Mouse (Mus musculus) midbrain, embryonic 13.5 days (tissue): Measurements from ENCODE around the gene Slc13a2. TPM values are rescaled to one million over a fixed set of nuclear protein-coding genes. Genes with fewer than 3 reads are reported as not detected.

Experiments
- ATAC-seq: fragments of 200-750 bp; cut with Nextera tagmentation; 2 replicates; pipeline ENCODE4 v1.8.0; 2017; ENCODE audit warnings: mild to moderate bottlenecking, moderate TSS enrichment, moderate library complexity
- H3K27ac ChIP-seq: fragments of 300-500 bp; sonication (generic); 2 replicates; pipeline ENCODE4 v1.5.1; 2015; ENCODE audit warnings: inconsistent platforms, mild to moderate bottlenecking, moderate library complexity
- H3K27me3 ChIP-seq: fragments of 300-500 bp; sonication (generic); 2 replicates; pipeline ENCODE4 v1.6.1; 2015; ENCODE audit warnings: mild to moderate bottlenecking, inconsistent platforms
- H3K36me3 ChIP-seq: fragments of 300-500 bp; sonication (generic); 2 replicates; pipeline ENCODE4 v1.6.1; 2015; ENCODE audit warnings: mild to moderate bottlenecking, inconsistent platforms
- H3K4me1 ChIP-seq: fragments of 300-500 bp; sonication (generic); replicated peaks from 2 replicates; pipeline ENCODE4 v1.6.1; 2015; ENCODE audit warnings: inconsistent platforms
- H3K4me2 ChIP-seq: fragments of 300-500 bp; sonication (generic); replicated peaks from 2 replicates; pipeline ENCODE4 v1.6.1; 2015; ENCODE audit warnings: moderate library complexity, mild to moderate bottlenecking, inconsistent platforms
- H3K4me3 ChIP-seq: fragments of 300-500 bp; sonication (generic); replicated peaks from 2 replicates; pipeline ENCODE4 v1.5.1; 2015; ENCODE audit warnings: mild to moderate bottlenecking, inconsistent platforms
- H3K9ac ChIP-seq: fragments of 300-500 bp; sonication (generic); replicated peaks from 2 replicates; pipeline ENCODE4 v1.6.1; 2015; ENCODE audit warnings: mild to moderate bottlenecking, inconsistent platforms
- H3K9me3 ChIP-seq: fragments of 300-500 bp; sonication (generic); 2 replicates; pipeline ENCODE4 v1.6.1; 2016; ENCODE audit warnings: mild to moderate bottlenecking, inconsistent platforms
- WGBS: fragments of 180-500 bp; shearing (Covaris S2); methylation state at CpG from one replicate; pipeline ENCODE4 v1.1.7; 2015; 5-methylcytosine and 5-hydroxymethylcytosine counted together
- polyA plus RNA-seq: library from polyadenylated mRNA; unstranded; fragments of >200 nt; fragmentation: Nextera tagmentation; extraction: Ambion mirVana; gene quantifications from 2 replicates; pipeline ENCODE4 v1.2.1, GENCODE M21; 2015

The Slc13a2 gene
- polyA plus RNA-seq, 1 experiment from 2014 or later, result not detected

GRCm38 (mm10) chr11:78455308-78455707 is 33.3 kb upstream of the Slc13a2 start:
- WGBS, result 47% methylated on average over 5 of the region's 5 CpGs

GRCm38 (mm10) chr11:78454276-78454675 is 32.3 kb upstream of the Slc13a2 start:
- Histone ChIP-seq H3K27me3 (no peaks in the 10 kb centered on the region), H3K4me3 (no peak overlapping the region), H3K4me1 (no peaks in the 10 kb centered on the region), H3K4me2 (no peak overlapping the region), H3K9ac (no peak overlapping the region), H3K36me3 (no peaks in the 10 kb centered on the region), H3K9me3 (no peaks in the 10 kb centered on the region), H3K27ac (no peak overlapping the region)
- WGBS, result 70% methylated on average over 7 of the region's 7 CpGs
- no peak for ATAC-seq

More at GRCm38 (mm10) chr11:78455308-78455707, 33.3 kb upstream of the Slc13a2 start:
- H3K9me3 ChIP-seq, result no peaks in the 10 kb centered on the region
- no peak overlapping the region for H3K9ac ChIP-seq
- ATAC-seq, result no peak
- H3K36me3 ChIP-seq, result no peaks in the 10 kb centered on the region
- H3K4me3 ChIP-seq, result no peak overlapping the region
- no peaks in the 10 kb centered on the region for H3K27me3 ChIP-seq
- H3K4me1 ChIP-seq, result no peaks in the 10 kb centered on the region
- no peak overlapping the region for H3K4me2 ChIP-seq
- no peak overlapping the region for H3K27ac ChIP-seq

DNA sequence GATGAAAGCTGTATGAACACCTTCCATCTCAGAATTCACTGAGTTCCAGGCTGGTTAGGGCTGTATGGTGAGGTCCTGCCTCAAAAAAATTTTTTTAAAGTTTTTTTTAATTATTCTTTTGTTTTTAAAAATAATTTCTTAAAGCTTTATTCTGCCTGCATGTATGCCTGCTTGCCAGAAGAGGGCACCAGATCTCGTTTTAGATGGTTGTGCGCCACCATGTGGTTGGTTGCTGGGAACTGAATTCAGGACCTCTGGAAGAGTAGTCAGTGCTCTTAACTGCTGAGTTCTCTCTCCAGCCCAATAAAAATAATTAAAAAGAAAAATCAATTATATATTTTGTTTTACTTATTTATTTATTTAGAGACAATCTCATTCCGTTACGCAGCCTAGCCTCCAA is 31.7 kb upstream of the Slc13a2 start:
- Histone ChIP-seq H3K9me3 (no peaks in the 10 kb centered on the region), H3K27ac (no peak overlapping the region), H3K27me3 (no peaks in the 10 kb centered on the region), H3K4me2 (no peak overlapping the region), H3K36me3 (no peaks in the 10 kb centered on the region), H3K9ac (no peak overlapping the region), H3K4me1 (no peaks in the 10 kb centered on the region), H3K4me3 (no peak overlapping the region)
- ATAC-seq, result no peak
- whole genome bisulfite sequencing, result 15% methylated on average over 4 of the region's 4 CpGs

DNA sequence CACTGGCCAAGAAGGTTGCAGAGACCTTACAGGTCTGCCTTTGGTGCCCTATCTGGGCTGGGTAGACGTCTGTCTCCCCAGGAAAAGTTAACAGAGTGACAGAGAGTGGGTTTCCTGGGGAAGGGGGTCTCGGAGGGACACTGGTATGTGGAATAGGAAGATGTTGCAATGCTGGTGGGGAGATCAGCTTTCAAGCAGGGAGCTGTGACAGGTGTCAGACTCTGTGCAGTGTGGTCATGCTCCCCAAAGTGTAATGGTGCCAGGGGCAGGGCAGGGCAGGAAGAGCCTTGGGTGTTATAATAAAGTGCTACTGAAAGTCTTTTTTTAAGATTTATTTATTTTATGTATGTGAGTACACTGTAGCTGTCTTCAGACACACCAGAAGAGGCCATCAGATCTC is 28.3 kb upstream of the Slc13a2 start:
- Histone ChIP-seq H3K36me3 (no peaks in the 10 kb centered on the region), H3K4me2 (no peak overlapping the region), H3K4me3 (no peak overlapping the region), H3K27me3 (no peaks in the 10 kb centered on the region), H3K9ac (no peak overlapping the region), H3K9me3 (no peaks in the 10 kb centered on the region), H3K27ac (no peak overlapping the region), H3K4me1 (no peaks in the 10 kb centered on the region)
- WGBS, result 47% methylated on average over 2 of the region's 2 CpGs
- ATAC-seq, result no peak

DNA sequence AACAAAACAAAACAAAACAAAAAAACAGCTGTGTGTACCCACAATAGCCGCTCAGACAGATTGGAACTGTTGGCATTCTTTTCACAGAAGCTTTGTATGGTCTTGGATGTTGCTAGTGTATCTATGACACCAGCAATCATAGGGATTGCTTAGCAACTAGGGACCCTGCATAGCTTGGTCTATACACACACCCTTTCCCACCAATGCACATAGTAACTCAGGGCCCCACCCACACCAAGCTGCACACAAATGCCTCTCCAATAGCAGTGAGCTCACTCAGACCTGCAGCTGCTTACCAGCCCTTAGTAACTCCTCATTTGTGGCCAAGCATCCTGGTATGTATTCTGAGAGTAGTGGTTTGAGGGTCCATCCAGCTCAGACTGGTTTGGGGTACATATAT is 26.2 kb upstream of the Slc13a2 start:
- no peaks in the 10 kb centered on the region for H3K4me1 ChIP-seq
- H3K4me2 ChIP-seq, result no peak overlapping the region
- no peaks in the 10 kb centered on the region for H3K27me3 ChIP-seq
- no peak for ATAC-seq
- WGBS, result 83% methylated on average over 1 of the region's 1 CpGs
- H3K36me3 ChIP-seq, result no peaks in the 10 kb centered on the region
- no peaks in the 10 kb centered on the region for H3K9me3 ChIP-seq
- H3K4me3 ChIP-seq, result no peak overlapping the region
- no peak overlapping the region for H3K9ac ChIP-seq
- no peak overlapping the region for H3K27ac ChIP-seq

GRCm38 (mm10) chr11:78447168-78447567 is 25.2 kb upstream of the Slc13a2 start:
- H3K4me3 ChIP-seq, result no peak overlapping the region
- no peak overlapping the region for H3K4me2 ChIP-seq
- H3K4me1 ChIP-seq, result no peaks in the 10 kb centered on the region
- no peaks in the 10 kb centered on the region for H3K9me3 ChIP-seq
- 86% methylated on average over 3 of the region's 3 CpGs for WGBS
- ATAC-seq, result no peak
- no peaks in the 10 kb centered on the region for H3K27me3 ChIP-seq
- no peak overlapping the region for H3K9ac ChIP-seq
- H3K36me3 ChIP-seq, result no peaks in the 10 kb centered on the region
- no peak overlapping the region for H3K27ac ChIP-seq

GRCm38 (mm10) chr11:78443115-78443514 is 21.1 kb upstream of the Slc13a2 start:
- Histone ChIP-seq H3K9me3 (no peaks in the 10 kb centered on the region), H3K9ac (no peak overlapping the region), H3K4me1 (no peaks in the 10 kb centered on the region), H3K4me3 (no peak overlapping the region), H3K27me3 (no peaks in the 10 kb centered on the region), H3K27ac (no peak overlapping the region), H3K36me3 (no peaks in the 10 kb centered on the region), H3K4me2 (no peak overlapping the region)
- no peak for ATAC-seq
- 84% methylated on average over 5 of the region's 5 CpGs for WGBS

- WGBS, result 84% methylated on average over 3 of the region's 3 CpGs
- Histone ChIP-seq H3K36me3 (no peaks in the 10 kb centered on the region), H3K4me2 (no peak overlapping the region), H3K9ac (no peak overlapping the region), H3K4me3 (no peak overlapping the region), H3K27me3 (no peaks in the 10 kb centered on the region), H3K4me1 (no peaks in the 10 kb centered on the region), H3K27ac (no peak overlapping the region), H3K9me3 (no peaks in the 10 kb centered on the region)
- ATAC-seq, result no peak
These were observed 16.4 kb upstream of the Slc13a2 start for GRCm38 (mm10) chr11:78438399-78438930.

DNA sequence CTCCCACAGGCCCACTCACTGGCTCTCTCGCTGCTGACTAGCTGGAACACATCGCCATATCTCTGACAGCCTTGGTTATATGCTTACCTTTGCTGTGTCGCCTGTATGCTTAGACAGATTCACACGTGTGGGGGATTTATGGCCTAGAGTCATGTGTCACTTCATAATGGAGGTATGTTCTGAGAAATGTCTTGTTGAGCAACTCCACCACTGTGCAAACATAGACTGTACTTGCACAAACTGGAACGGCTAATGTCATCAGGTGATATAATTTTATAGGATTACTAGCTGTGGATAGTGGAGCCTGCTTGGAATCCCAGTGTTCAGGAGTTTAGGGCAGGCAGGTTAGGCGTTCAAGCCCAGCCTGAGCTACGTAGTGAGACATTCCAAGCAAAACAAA is 15.2 kb upstream of the Slc13a2 start:
- H3K4me1 ChIP-seq, result no peaks in the 10 kb centered on the region
- no peak overlapping the region for H3K4me2 ChIP-seq
- H3K36me3 ChIP-seq, result no peaks in the 10 kb centered on the region
- WGBS, result 95% methylated on average over 7 of the region's 7 CpGs
- no peak overlapping the region for H3K9ac ChIP-seq
- no peak overlapping the region for H3K27ac ChIP-seq
- ATAC-seq, result no peak
- no peak overlapping the region for H3K4me3 ChIP-seq
- no peaks in the 10 kb centered on the region for H3K9me3 ChIP-seq
- H3K27me3 ChIP-seq, result no peaks in the 10 kb centered on the region

DNA sequence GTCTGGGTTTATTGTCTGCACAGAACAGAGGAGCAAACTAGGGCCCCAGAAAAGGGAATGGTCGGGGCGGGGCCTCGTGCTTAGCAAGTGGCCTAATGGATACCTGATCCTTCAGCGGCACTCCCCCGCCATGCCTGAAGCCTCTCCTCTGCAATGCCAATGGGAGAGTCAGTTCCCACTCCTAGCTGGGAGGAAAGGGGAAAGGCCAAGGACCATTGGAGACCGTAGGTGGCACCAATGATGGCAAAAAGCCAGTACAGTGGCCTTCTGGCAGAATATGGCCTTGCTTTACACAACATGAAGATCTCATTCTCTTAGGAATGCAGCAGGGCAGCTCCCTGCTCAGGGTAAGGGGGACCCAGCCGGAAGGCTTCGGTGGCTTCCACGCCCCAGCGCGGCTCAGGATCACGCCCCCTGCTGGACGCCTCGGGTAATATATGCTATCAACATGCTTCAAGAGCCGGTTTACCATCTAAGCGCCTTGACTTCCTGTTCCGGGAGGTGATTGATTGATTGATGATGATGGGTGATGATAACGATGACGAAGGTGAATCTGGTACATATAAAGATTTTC is 13.8 kb upstream of the Slc13a2 start:
- Histone ChIP-seq H3K4me3 (no peak overlapping the region), H3K4me2 (no peak overlapping the region), H3K9me3 (no peaks in the 10 kb centered on the region), H3K4me1 (no peaks in the 10 kb centered on the region), H3K27ac (no peak overlapping the region), H3K9ac (no peak overlapping the region), H3K27me3 (no peaks in the 10 kb centered on the region), H3K36me3 (no peaks in the 10 kb centered on the region)
- ATAC-seq, result no peak
- WGBS, result 6% methylated on average over 19 of the region's 19 CpGs

DNA sequence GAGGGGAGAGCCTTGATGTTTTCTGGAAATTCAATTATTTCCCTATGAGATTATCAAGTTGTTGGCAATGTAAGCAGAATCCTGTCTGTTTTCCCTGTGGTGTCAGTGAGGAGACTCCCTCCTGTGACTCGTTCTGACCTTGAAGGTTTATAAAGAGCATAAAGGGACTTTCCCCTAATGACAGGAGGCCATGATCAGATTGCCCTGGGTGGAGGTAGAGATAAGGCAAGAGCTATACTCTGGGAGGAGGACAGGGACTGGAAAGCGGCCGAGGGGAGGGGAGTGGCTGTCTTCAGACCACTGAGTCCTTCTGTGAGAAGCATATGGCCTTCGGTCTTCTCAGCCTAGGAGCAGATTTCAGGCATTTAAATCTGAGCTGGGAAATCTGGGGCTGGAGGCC is 12.0 kb upstream of the Slc13a2 start:
- no peaks in the 10 kb centered on the region for H3K9me3 ChIP-seq
- no peak for ATAC-seq
- H3K27ac ChIP-seq, result no peak overlapping the region
- H3K9ac ChIP-seq, result no peak overlapping the region
- H3K4me2 ChIP-seq, result no peak overlapping the region
- H3K27me3 ChIP-seq, result no peaks in the 10 kb centered on the region
- H3K4me1 ChIP-seq, result no peaks in the 10 kb centered on the region
- whole genome bisulfite sequencing, result 86% methylated on average over 4 of the region's 4 CpGs
- no peak overlapping the region for H3K4me3 ChIP-seq
- no peaks in the 10 kb centered on the region for H3K36me3 ChIP-seq

DNA sequence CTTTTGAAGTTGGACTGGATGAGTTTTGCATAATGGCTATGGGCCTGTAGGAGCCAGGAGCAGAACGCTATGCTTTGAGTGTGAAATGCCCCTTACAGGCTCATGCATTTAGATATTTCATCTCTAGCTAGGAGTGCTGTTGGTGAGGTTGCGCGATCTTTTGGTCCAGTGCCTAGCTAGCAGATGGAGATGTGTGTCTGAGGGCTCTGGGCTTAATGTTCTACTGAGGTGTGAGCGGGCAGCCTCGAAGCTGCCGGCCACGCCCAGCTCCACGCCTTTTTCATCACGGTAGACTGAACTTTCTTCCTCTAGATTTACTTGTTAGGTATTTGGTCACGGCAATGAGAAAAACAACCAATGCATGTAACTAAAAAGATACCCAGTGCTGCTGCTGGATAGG is 9.2 kb upstream of the Slc13a2 start:
- H3K9me3 ChIP-seq, result no peaks in the 10 kb centered on the region
- 89% methylated on average over 10 of the region's 10 CpGs for WGBS

DNA sequence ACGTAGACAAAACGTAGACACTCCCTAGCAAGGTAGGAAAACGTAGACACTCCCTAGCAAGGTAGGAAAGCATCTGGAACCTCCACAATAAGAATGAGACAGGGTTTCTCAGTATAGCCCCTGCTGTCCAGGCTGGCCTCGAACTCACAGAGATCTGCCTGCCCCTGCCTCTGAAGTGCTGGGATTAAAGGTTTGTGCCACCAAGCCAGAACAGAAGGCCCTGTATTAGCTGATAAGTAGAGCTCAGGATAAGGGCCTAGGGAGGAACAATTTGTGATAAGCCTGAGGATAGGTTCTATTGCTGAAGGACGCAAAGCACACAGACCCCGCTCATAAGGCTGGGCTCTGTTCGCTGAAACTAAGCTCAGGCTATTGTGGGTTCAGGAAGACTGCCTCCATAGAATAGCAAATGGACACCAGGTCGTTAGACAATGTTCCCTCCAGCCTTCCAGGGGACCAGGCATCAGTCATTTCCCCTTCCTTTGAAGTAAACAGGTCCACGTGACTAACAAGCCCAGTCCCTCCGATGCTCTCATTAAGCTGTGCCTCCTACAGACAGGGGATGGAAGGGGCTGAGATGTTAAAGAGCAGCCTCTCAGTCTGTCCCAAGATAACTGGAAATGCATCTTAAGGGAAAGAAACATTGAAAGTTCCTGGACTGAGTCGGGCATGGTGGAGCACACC is 8.3 kb upstream of the Slc13a2 start:
- WGBS, result 52% methylated on average over 11 of the region's 11 CpGs

More for the DNA sequence above, 9.2 kb upstream of the Slc13a2 start:
- Histone ChIP-seq H3K27me3 (no peaks in the 10 kb centered on the region), H3K4me3 (no peak overlapping the region), H3K4me1 (no peaks in the 10 kb centered on the region), H3K27ac (no peak overlapping the region), H3K9ac (no peak overlapping the region), H3K36me3 (no peaks in the 10 kb centered on the region), H3K4me2 (no peak overlapping the region)
- no peak for ATAC-seq

More for the DNA sequence above, 8.3 kb upstream of the Slc13a2 start:
- H3K36me3 ChIP-seq, result no peaks in the 10 kb centered on the region
- ATAC-seq, result no peak
- H3K27ac ChIP-seq, result no peak overlapping the region
- H3K4me1 ChIP-seq, result no peaks in the 10 kb centered on the region
- no peaks in the 10 kb centered on the region for H3K27me3 ChIP-seq
- H3K9me3 ChIP-seq, result no peaks in the 10 kb centered on the region
- H3K9ac ChIP-seq, result no peak overlapping the region
- no peak overlapping the region for H3K4me3 ChIP-seq
- H3K4me2 ChIP-seq, result no peak overlapping the region
